Mouse (Mus musculus): ENCODE data around the gene Aloxe3. TPM values are rescaled to one million over a fixed set of nuclear protein-coding genes. Genes with fewer than 3 reads are reported as not detected.

Aloxe3 gene
- total RNA-seq, 2 experiments from 2014 or later: 0.18 TPM; not detected in 1

DNA sequence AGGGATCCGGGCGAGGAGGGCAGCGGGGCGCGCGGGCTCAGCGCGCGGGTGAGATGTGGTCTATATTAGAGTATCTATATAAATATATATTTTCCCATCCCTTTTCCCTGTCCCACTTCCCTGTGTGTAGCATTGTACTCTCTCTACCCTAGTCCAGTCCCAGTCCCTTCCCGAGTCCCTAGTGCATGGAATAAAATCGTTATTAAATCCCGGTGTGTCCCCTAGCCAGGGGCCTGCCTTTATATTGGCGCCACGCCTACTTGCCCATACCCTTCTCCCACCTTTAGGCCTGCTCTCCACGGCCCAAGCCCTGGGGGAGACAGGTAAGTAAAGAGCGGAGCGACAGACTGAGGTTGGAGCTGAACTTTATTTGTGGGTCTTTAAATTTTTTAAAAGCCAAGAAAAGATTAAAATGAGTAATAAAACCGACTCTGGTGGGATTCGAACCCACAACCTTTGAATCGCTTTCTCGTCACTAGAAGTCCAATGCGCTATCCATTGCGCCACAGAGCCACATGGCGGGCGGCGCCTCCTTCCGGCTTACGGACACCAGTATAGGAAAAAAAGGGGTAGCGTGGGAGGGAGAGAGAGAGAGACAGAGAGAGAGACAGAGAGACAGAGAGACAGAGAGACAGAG lies 2.5 kb upstream of the Aloxe3 start:
- peak; percentile 39 for ATAC-seq (ENCODE audit: poor library complexity, severe bottlenecking)

DNA sequence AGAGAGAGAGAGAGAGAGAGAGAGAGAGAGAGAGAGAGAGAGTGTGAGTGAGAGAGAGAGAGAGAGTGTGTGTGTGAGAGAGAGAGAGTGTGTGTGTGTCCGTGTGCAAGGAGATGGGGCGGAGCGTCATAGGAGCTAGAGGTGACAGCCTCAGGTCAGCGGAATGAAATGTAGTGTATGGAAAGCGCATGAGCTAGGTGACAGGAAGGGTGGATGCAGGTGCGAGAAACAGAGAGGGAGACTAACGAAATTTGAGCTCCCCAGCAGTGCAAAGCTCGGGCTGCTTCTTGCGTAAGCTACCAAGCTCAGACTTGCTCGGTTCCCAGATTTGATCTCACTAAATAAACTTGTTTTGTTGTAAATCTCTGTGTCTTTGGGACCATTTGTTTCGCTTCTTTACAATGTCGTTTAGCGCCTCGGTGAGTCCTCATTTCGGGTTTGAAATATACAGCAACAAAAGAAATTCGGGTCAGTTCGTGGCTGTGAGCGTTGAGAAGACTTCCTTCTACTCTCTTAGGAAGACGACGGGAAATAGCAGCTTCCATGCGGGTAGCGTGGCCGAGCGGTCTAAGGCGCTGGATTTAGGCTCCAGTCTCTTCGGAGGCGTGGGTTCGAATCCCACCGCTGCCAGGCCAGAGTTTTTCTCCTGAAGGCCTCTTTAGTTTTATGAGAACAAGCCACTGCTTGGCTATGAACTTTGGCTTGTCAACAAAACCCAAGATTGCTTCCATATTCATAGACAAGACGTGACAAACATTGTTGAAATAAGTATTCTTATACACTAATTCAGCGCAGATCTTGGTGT lies 1.8 kb upstream of the Aloxe3 start:
- ATAC-seq (ENCODE audit: poor library complexity, severe bottlenecking): peak; percentile 31

DNA sequence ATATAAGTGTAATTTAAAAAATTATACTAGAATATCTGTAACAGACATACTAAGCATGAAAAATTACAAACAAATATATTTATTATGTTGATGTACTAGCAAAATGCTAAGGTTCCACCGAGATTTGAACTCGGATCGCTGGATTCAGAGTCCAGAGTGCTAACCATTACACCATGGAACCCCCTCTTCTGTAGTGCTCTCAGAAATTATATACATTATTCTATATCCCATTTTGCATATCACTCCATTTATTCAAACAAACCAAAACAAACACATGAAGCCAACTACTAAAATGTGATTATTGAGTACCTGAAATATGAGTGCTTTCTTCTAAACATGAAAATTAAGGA lies 1.2 kb upstream of the Aloxe3 start:
- no peak for ATAC-seq (ENCODE audit: poor library complexity, severe bottlenecking)

DNA sequence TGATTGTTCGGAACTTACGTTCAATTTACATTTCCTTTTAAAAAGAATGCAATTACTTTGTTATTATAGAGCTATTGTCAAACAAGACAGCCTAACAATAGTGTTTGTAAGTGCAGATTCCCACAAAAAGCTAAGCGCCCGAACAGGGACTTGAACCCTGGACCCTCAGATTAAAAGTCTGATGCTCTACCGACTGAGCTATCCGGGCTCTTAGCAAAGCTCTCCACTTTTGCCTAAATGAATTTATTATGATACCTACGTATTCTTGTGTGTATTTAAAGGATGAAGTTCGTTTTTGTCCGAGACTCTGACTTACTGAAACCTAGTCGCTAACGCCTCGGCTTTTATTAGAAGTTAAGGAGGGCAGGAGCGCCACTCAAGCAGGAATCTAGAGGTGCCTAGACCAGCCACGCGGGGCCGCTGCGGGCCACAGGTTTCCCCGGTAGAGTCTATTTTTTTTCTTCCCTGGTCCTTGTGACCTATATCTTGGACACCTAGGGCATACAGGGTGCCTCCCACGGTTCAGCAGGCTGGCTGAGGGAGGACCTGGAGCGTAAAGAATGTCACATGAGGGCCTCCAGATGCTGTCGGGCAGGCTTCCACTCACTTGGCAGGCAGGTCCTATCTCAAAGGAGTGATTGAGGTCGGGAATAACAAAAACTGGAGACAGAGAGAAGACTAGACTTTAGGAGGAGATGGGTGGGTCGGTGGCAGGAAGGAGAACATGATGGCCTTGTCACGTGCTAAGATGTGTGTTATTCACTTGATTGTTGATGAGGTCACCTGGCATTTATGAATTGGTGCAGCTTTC lies 450 bp upstream of the Aloxe3 start:
- ATAC-seq (ENCODE audit: poor library complexity, severe bottlenecking): peak; percentile 19; the same call in 1 of the 2 replicates

DNA sequence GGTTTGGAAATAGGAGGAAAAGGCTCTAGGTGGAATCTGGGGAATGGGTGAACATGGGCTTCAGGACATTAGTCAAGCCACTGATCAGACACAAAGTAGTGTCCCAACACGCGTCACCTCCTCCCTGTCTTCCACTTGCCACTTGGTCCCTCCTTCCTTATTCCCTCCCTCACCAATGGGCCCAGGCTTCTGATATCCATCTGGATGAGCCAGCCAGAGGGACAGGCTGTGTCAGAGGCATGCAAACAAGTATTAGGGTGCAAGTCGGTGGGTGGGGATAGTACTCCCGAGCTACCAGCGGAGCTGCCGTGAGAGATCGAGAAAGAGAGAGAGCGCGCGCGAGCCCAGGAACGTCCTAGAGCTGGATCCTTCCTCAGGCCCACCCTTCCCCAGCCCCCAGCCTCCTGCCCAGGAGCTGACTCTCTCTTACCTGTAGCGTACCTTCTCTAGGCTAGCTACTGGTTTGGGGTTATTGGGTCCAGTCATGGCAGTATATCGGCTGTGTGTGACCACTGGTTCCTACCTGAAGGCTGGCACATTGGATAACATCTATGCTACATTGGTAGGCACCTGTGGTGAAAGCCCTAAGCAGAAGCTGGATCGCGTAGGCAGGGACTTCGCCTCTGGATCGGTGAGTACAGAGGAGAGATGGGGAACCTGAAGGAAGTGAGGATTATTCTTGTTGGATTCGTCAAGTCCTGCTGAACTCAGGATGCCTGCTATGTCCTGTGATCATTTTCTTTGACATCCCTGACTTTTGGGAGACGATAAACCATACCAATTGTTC lies 416 bp downstream of the Aloxe3 start:
- no peak for ATAC-seq (ENCODE audit: poor library complexity, severe bottlenecking)

DNA sequence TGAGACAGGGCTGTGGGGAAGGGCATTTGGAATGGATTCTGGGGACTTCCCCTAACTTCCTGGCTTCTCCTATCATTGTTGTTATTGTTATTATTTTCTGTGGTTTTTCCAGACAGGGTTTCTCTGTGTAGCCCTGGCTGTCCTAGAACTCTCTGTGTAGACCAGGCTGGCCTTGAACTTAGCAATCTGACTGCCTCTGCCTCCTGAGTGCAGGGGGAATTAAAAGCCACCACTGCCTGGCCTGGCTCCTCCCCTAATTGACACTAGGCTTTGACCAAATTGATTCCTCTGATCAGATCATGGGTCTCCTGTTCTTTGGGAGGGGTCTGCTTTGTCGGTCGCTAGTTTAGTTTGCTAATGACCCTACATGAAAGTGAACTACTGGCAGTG lies 1.0 kb downstream of the Aloxe3 start:
- ATAC-seq (ENCODE audit: poor library complexity, severe bottlenecking): no peak

DNA sequence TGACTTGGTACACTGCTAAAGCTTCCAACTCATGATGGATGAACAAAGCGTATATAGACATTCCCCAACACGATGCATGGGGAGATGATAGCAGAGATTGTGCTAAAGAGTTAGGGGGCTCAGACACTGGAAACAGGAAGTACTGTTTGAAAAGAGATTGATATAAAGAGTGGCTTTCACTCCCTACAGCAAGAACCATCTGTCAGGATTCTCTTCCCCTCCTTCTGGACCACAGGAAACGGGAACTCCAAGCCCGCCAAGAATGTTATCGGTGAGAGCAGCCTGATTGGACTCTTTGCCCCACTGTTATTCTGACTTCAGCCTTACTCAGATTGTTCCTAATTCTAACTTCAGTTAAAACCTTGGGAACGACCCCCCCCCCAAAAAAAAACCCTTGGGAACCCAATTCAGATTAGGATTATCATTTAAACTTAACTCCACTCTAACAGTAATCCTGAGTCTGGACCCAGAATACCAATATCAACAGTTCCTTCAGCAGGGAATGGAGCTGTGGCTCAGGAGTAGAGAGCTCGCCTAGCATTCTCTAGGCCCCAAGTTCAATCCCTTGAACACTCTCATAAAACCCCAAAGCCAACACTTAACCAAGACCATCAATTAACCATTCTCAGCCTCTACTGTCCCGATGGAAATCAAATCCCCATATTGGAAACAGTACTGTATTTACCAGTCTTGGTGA lies 2.9 kb downstream of the Aloxe3 start:
- ATAC-seq (ENCODE audit: poor library complexity, severe bottlenecking): no peak

DNA sequence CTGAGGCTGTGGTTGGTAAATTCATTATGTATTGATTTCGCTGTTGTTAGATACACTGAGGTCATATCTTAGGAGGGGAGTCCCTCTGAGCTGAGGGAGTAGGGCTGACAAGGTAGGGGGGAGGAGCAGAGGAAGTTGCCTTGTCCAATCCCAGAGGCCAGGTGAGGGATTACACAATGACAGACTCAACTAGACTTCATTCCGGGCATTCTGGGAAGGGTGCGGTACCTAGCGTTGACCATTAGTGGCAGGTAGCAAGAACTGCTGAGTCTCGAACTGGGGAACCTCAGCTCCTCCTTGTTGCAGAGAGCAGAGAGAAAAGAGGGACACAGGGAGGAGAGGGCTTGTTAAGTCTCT lies 7.8 kb downstream of the Aloxe3 start:
- ATAC-seq (ENCODE audit: poor library complexity, severe bottlenecking): 0 out of 2 replicates have a peak, but pooled peaks have one; percentile 1

DNA sequence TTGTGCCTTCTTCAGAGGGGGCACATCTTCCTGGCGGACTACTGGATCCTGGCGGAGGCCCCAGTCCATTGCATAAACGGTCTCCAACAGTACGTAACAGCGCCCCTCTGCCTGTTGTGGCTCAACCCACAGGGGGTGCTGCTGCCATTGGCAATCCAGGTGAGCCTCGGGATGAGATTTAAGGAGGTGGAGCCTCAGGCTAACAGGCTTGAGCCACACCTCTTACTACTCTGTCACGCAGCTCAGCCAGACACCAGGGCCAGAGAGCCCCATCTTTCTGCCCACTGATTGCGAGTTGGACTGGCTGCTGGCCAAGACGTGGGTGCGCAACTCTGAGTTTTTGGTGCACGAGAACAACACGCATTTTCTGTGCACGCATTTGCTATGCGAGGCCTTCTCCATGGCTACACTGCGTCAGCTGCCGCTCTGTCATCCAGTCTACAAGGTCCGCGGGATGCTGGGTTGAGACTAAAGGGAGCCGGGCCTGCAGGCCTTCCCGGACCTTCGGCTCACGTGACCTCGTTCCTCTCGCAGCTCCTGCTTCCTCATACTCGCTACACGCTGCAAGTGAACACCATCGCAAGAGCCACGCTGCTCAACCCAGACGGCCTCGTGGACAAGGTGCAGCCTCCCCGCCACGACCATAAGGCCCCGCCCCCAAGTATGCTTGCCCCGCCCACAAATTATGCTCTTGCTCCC lies 8.4 kb downstream of the Aloxe3 start:
- peak; percentile 90 for ATAC-seq (ENCODE audit: poor library complexity, severe bottlenecking)

DNA sequence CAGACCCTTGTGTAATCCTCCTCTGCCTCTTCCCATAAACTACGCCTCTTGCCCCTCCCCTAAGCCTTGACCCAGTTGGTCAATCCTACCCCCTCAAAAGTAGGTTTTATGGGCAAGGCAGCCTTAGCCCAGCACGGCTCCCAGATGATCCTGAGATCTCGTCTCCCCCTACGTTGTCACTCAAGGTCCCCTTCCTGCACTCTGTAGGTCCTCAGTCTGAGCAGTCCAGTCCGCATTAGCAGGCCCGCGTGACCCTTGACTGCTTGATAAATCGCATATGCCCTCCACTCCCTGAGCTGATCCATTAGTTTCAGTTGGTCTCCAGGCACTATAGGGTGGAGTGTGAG lies 8.9 kb downstream of the Aloxe3 start:
- no peak for ATAC-seq (ENCODE audit: poor library complexity, severe bottlenecking)

DNA sequence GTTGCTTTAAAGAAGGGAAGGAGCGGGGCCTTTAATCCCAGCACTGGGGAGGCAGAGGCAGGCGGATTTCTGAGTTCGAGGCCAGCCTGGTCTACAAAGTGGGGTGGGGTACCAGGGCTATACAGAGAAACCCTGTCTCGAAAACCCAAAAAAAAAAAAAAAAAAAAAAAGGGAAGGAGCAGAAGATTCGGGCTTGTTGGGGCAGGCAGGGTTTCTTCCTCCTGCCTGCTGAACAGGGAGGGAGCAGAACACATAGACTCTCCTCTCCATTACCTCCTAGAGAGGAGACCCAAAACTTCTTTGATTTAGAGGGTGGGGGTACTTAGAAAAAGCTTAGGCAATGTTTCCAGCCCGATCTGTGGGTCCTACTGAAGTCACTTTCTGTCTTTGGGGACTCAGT lies 9.7 kb downstream of the Aloxe3 start:
- no peak for ATAC-seq (ENCODE audit: poor library complexity, severe bottlenecking)

DNA sequence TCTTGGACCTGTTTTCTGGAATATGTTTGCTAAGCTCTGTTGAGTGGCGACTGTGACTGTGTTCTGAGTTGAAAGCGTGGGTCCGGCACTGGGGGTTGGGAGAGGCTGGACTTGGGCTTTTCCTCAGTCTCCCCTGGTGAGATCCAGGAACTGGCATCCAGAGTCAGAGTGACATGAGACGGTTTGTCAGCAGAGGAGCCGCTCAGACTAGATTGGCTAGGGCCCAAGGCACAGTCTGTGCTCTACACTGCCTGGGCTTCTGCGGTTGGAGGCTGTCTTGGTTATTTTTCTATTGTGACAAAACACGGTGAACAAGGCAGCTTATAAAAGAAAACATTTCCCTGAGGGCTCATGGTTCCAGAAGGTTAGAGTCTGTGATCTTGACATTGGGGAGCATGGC lies 21.9 kb downstream of the Aloxe3 start:
- no peak for ATAC-seq (ENCODE audit: poor library complexity, severe bottlenecking)

DNA sequence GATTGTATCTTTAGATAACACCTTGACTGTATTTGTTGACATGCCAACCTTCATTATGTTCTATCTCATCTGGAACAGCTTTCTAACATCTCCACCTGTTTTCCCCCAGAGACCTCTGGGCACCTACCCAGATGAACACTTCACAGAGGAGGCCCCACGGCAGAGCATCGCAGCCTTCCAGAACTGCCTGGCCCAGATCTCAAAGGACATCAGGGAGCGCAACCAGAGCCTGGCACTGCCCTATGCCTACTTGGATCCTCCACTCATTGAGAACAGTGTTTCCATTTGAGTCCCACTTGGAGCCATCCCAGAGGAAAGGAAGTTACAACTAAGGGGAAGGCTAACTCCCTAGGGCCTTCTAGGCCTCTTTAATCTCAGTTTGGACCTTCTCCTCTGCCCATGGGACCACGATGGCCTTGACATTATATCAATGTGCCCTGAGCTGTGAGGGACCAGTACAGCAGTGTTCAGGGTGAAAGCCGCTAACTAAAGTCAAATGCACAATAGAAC lies 22.8 kb downstream of the Aloxe3 start:
- ATAC-seq (ENCODE audit: poor library complexity, severe bottlenecking): no peak

DNA sequence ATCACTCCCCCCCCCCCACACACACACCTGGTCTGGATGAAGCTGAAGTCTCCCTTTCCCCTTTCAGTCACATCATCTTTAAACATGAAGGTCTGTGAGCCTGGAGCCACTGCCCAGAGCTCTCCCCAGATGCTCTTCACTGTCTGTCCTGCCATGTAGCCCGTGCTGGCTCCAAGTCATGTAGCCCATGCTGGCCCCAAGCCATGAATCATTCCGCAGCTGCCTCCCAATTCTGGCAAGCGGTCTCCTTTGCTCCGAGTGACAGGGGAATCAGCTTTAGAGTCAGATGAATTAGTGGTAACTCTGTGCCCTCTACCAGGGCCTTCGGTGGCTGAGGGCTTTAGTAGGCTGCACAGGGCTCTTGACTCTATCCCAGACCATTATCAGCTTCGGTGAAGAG lies 24.0 kb downstream of the Aloxe3 start:
- ATAC-seq (ENCODE audit: poor library complexity, severe bottlenecking): no peak

DNA sequence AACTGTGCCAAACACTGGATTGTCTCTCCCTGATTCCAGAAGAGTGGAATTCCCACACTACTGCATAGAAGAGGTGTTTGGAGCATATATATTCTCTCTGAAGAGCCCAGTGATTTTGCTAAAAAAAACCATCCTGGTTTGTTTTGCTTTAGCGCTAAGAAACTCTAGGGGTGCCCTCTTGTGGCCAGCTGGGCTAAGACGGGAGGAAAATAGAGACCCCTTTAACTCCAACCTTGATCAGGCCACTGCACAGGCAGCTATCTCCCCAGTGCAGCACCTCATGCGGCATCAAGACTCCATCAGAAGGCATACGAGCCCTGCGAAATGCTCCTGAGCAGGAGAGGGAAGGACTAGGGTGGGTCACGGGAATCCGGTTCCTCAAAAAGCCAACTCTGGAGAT lies 24.7 kb downstream of the Aloxe3 start:
- peak; percentile 47; the same call in 1 of the 2 replicates for ATAC-seq (ENCODE audit: poor library complexity, severe bottlenecking)

DNA sequence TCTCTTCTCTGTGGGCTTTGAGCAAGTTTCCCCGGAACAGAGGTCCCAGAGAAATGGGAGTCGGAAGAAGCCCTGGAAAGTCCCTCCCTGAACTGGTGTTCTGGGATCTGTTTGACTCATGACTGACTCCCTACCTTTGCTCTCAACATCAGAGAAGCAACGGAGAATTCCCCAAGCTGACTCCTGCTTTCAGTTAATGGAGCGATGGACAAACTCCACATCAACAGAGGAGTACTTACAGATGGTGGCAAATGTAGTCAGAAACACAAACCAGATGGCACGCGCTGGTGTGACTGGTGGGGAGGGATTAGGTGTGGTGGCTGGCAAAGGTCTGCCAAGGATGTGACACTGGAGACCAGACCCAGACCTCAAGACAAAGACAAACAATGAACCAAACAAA lies 25.3 kb downstream of the Aloxe3 start:
- ATAC-seq (ENCODE audit: poor library complexity, severe bottlenecking): no peak

DNA sequence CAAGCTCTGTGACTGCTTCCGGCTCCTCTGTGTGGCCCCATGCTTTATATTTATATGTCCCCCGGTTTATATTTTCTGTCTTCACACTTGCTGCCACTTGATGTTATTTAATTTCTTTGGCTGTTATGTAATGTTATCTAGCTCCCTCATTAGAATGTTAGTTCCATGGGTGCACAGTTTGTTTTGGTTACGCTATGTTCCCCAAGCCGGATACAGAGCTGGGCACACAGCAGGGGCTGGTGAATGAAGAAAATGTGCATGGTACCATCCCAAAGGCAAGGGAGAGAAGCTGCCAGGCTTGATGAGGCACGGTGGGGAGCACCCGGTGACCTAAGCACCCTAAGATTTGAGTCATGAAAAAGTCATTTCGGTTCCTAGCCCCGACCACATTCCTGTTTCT lies 28.1 kb downstream of the Aloxe3 start:
- no peak for ATAC-seq (ENCODE audit: poor library complexity, severe bottlenecking)

DNA sequence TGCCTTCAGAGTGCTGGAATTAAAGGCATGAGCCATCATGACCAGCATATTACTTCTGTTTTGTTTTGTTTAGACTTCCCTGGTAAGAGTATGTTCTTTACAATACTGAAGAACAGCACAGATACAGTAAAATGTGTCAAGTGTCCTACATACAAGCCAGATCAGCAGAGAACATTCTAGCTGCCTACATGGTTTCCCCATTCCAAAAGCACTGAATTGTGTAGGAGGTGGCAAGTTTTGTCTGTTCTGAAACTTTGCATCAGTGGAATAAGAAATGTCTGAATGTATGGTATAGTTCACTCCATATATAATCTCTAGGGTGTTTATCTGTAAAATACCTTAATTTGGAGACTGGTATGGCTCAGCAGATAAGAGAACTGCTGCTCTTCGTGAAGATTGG lies 29.7 kb downstream of the Aloxe3 start:
- ATAC-seq (ENCODE audit: poor library complexity, severe bottlenecking): no peak

DNA sequence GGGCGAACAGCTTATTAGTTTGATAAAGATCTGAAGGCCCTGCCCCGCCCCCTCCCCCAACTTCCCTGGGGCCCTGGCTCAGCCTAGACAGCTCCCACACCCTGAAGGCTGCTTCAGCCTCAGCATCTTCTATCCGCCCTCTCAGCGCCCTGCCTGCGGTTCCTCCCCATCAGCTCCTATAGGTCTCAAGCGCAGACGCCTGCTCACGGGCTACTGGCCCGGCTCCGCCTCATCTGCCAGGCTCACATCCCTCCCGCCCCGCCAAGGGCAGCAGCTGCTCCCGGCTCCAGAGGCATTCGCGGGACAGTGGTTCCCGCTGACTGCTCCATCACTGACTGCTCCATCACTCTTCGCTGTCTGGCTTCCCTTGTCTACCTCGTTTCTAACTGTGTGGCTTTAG lies 31.1 kb downstream of the Aloxe3 start, which contains the start of gene Alox12b:
TSS of gene Alox12b (plus strand) at position 190 of the 400 bp plus-strand sequence.
- ATAC-seq (ENCODE audit: poor library complexity, severe bottlenecking): no peak

DNA sequence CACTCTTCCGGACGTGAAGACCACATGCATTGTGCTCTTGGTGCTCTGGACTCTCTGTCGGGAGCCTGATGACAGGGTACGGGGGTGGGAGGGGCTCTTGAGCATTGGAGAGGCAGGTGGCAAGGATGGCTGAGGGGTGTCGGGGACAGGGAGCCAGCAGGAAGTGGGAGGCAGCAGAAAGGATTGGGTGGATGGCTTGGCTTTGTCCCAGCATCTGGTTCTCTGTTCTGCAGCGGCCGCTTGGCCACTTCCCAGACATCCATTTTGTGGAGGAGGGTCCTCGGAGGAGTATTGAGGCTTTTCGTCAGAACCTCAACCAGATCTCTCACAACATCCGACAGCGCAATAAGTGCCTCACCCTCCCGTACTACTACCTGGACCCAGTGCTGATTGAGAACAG lies 43.6 kb downstream of the Aloxe3 start:
- no peak for ATAC-seq (ENCODE audit: poor library complexity, severe bottlenecking)
